Mouse (Mus musculus) liver, postnatal 0 days (tissue): ENCODE measurements around the gene Insig1.

Experiments used
- CTCF ChIP-seq: sonication (generic); IDR thresholded peaks from 2 replicates; pipeline ENCODE4 v1.5.1; 2016; ENCODE audit warnings: antibody characterized with exemption, low read depth
- EP300 ChIP-seq: IDR thresholded peaks from 2 replicates; pipeline ENCODE4 v1.6.1; 2016; ENCODE audit warnings: antibody characterized with exemption, low read depth, mild to moderate bottlenecking

DNA sequence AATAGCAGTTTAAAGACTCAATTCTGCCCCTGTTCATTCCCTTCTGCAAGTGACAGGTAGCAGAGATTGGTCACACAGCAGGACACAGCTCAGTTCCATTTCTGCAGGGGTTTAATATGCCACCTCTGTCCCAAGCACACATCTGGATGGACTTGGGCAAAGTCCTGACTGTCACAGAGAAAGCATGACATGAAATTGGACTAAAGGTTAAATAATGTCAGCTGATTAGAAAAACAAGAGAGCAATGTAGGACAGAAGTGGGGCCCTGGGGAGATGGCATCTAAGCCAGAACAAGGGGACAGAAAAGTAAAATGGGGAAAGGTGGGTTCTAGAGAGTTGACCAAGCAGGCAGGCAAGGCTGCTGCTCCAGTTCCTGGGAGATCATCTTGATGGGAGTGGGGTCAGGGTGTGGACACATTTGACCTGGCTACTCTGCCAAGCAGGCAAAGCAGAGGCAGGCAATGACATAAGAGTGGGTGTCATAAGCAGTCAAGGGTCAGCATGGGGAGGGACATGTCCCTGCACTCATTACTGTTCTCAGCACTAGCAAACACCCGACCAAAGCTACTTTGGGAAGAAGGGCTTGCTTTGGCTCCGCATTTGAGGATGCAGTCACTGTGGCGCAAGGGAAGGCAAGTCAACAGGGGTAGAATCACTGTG is 39.5 kb upstream of the Insig1 start:
- TF ChIP-seq CTCF (no peak), EP300 (peak; percentile 85)
